Mouse (Mus musculus): ENCODE results near the gene Actl11.

Gene Actl11

GRCm38 (mm10) chr9:107961351-107961762 lies 33.1 kb downstream of the Actl11 start:
- DNase-seq (ENCODE audit: low read depth in 2 of 2, low spot score in 2 of 2) = no peak

- no peak for DNase-seq (ENCODE audit: low read depth in 2 of 2, low spot score in 2 of 2)
Observed at GRCm38 (mm10) chr9:107961881-107962280, 33.6 kb downstream of the Actl11 start.

- no peak for DNase-seq (ENCODE audit: low read depth in 2 of 2, low spot score in 2 of 2)
Observed at GRCm38 (mm10) chr9:107962916-107963315, 34.6 kb downstream of the Actl11 start.

- peak; percentile 62 to 68 for DNase-seq (ENCODE audit: low read depth in 2 of 2, low spot score in 2 of 2)
Observed at GRCm38 (mm10) chr9:107963700-107964099, 35.4 kb downstream of the Actl11 start.

- DNase-seq (ENCODE audit: low read depth in 2 of 2, low spot score in 2 of 2) = no peak
Observed at GRCm38 (mm10) chr9:107964681-107965080, 36.4 kb downstream of the Actl11 start.

GRCm38 (mm10) chr9:107966676-107967075 lies 38.4 kb downstream of the Actl11 start:
- no peak for DNase-seq (ENCODE audit: low read depth in 2 of 2, low spot score in 2 of 2)

- no peak for DNase-seq (ENCODE audit: low read depth in 2 of 2, low spot score in 2 of 2)
Observed at GRCm38 (mm10) chr9:107967437-107967836, 39.2 kb downstream of the Actl11 start.

- DNase-seq (ENCODE audit: low read depth in 2 of 2, low spot score in 2 of 2) = no peak
Observed at GRCm38 (mm10) chr9:107968531-107968930, 40.3 kb downstream of the Actl11 start.

GRCm38 (mm10) chr9:107970311-107970710 lies 42.0 kb downstream of the Actl11 start:
- DNase-seq (ENCODE audit: low read depth in 2 of 2, low spot score in 2 of 2) = no peak

GRCm38 (mm10) chr9:107971690-107972541 lies 43.6 kb downstream of the Actl11 start:
- no peak for DNase-seq (ENCODE audit: low read depth in 2 of 2, low spot score in 2 of 2)

- no peak for DNase-seq (ENCODE audit: low read depth in 2 of 2, low spot score in 2 of 2)
Observed at GRCm38 (mm10) chr9:107974491-107975171, 46.4 kb downstream of the Actl11 start.

GRCm38 (mm10) chr9:107975399-107976386 lies 47.4 kb downstream of the Actl11 start, which contains the start of gene Uba7:
Gene Uba7 (plus strand): TSS chr9:107975505.
- DNase-seq (ENCODE audit: low read depth in 2 of 2, low spot score in 2 of 2) = peak in 1 of 2 experiments; percentile 42

- DNase-seq (ENCODE audit: low read depth in 2 of 2, low spot score in 2 of 2) = no peak
Observed at GRCm38 (mm10) chr9:107978815-107979214, 50.5 kb downstream of the Actl11 start.

Data from CD8-positive naive resting alpha-beta T cell, adult 2 months (primary cell).